Mouse (Mus musculus) retina, adult 2 months (tissue): ENCODE measurements around the gene Mtmr4.

Experiments
- DNase-seq: peaks from one replicate; pipeline ENCODE4 v3.0.0-alpha.2; 2012; ENCODE audit warnings: low read depth, low spot score

Gene Mtmr4

DNA sequence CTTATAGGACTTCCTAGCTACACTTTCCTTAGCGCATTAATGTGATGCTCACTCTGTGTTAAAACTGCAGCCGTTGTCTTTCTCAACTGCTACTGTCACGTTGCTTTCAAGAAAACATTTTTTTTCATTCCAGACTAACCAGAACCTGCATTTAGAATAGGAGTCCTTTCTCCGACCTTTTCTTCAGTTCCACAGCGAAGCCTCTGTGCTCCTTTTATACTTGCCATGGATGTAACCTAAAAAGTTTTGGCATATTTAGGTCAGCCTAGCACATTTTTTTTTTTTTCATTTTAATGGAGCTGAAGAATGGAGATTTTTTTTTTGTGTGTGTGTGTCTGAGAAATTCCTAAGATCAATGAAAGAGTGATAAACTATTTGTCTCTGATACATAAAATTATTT, 23.6 kb downstream of the Mtmr4 start:
- DNase-seq = no peak

DNA sequence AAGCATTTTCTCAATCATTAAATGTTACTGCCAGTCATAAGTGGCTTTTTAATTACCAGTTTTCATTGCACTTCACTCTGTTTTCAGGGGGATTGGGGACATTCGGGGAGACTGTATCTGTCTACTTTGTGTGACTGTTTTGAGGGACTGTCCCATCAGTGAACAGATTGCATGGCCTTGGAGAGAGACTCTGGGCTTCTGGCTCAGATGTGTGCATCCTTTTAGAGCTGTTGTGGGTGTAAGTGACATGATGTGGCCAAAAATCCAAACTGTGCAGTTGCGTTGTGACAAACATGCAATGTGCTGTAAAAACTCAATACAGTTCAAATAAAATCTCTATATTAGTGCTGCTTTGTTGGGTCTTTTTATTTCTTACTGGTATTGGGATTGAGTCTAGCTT, 24.0 kb downstream of the Mtmr4 start:
- no peak for DNase-seq

DNA sequence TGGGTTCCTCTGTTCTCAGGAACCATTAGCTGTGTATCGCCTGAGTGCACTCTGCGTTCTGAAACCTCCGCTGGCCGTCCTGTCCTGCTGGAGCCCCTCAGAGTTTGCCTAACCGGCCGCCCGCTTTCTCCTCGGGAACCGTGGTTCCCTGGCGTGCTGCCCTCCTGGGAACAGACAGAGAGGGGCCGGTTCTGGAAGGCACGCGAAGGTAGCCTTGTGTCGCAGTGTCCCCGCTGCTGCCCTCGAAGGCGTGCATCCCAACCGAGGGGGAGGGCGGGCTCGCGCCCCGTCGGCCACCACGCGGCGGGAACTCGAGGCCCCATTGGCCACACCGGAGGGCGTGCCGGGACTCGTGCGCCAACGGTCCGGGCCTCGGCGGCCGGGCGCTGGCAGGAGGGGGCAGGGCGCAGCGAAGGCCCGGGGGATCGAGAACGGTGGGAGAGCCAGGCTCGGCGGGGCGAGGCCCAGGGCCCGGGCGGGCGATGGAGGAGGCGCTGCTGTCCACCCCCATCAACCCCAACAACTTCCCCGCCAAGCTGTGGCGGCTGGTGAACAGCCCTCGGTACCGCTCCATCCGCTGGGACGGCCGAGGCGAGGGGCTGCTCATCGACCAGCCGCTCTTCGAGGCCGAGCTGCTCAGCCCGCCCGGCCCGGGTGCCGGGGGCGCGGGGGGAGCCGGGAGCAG, 25.0 kb downstream of the Mtmr4 start, which contains the start of gene Hsf5:
Gene Hsf5, plus strand, starts transcription at position 375 of the 685 bp plus-strand sequence.
- DNase-seq = no peak

DNA sequence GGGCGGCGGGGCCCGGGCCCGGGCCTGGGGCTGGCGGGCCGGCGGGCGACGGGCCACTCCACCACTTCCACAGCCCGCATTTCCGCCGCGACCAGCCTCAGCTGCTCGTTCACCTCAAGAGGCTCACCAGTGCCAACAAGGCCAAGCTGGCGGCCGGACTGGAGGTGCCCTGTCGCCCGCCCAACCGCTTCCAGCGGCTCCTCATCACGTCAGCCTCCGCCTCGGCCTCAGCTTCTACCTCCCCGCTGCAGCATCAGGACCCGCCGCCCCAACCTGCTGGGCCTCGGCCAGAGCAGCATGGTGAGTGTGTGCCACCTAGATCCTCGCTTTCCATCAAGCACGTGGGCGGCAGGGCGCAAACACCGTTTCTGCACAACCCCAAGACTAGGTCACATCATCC, 25.6 kb downstream of the Mtmr4 start:
- DNase-seq = no peak

DNA sequence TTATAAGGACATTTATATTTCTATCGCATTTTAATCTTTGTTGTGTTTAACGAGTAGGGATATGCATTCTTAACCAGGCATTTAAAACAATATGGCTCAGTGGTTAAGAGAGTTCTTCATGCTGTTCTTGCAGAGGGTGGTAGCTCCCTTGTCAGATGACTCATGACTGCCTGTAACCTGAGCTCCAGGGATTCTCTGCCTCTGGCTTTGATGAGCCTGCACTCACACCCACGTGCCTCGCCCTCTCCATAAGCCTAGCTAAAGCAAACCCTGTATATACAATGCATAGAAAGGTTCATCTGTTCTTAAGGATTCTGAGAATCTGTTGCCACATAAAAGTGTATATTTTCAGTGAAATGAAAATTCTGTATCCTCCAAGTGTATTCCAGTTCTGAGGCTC, 31.2 kb downstream of the Mtmr4 start:
- DNase-seq = no peak

DNA sequence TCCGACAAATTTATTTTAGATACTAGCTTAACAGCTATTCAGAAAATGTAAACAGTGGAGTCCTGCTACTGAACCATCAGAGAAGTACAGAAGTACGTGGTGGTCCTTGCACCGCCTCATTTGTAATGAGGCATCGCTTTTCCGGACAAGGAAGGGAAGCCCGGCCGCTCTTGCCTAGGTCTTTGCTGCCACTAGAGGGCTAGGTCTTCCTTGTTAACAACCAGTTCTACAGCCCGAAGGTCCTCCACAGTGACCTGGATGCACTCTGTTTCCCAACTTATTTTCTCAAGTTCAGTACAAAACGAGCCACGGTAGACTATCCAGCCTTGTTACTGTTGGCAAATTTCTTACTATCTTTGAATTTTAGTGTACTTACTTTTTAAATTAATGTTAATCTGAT, 37.9 kb downstream of the Mtmr4 start:
- no peak for DNase-seq

DNA sequence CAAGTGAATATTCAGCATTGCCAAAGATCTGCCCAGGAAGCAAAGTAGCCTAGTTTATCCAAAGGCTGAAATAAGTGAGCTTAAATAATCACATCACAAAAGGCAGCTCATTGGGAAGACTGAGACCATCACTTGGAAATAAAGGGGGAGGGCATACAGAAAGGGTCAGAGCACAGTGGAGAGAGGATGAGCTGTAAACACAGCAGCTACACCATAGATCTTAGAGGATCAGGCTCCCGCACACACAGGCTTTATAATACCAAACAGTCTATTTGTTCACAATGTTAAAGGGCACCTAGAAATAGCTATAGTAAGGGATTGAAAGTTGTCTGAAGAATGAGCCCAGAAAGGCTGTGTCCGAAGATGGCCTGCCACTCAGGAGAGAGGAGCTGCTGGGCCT, 46.8 kb downstream of the Mtmr4 start:
- DNase-seq = no peak

DNA sequence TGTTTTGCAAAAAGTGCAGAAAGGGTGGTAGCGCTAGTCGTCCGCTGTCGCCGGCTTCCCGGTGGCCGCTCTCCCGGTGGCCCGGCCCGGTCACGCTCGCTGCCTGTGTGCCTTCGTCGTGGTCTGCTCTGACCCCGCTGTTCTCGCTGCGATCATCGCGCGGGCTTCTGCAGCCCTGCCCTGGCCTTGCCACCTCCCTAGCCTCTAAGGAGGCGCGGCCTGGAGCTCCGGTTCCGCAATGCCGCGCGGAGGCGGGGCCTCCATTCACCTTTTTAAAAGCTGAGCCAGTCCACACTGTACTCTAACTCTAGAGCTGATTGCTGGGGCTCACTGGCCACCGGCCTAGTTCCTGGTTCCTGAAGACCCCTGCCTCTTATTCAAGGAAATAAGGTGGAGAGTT, 47.2 kb downstream of the Mtmr4 start:
- peak; percentile 16 for DNase-seq

DNA sequence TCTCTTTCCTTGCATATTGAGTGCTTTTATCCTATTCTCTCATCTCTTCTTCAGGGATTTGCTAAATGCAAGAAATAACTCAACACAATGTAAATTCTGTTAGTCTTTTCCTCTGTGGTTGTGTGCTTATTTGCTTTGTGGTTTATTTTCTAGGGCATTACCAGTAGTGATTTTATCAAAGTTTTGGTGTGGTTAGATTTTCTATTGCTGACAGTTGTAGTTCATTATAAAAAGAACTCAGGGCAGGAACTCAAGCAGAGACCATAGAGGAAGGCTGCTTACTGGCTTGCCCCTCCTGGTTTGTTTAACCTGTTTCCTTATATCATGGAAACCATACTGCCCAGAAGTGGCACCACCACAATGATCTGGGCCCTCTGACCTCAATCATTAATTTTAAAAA, 50.9 kb downstream of the Mtmr4 start:
- no peak for DNase-seq

DNA sequence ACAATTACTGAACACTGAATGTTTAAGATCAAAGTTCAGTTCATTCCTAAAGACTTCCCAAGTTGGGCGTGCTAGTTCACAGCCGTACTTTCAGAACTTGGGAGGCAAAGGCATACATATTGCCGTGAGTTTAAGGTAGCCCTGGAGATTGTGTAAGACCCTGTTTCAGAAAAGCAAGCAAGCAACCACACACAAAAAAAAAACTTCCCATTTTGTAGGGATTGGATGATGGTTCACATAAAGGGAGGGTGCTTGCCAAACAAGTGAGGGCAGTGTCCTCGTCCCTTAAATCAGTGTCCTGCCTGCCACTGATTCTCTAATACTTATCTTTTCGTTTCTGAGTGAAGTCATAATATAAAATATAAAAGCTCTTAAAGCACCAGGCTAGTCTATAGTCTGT, 62.7 kb downstream of the Mtmr4 start:
- DNase-seq = no peak

DNA sequence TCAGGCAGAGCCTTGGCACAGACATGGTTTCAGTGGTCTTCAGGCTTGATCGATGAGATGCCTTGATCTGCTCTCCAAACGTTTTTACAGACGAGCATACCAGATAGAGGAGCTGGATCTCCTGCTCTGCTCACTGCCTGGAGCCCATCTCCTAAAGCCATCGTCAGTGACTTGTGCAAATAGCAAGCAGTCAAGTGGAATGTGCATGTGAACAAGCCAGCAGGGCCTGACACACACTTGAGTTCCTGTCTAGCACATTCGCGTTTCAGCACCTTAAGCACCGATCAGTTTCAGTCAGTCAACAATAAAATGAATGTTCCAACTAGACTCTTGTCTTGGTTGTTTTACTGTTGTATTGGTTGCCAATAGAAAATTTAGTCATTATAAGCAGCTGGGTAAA, 67.3 kb downstream of the Mtmr4 start:
- no peak for DNase-seq

DNA sequence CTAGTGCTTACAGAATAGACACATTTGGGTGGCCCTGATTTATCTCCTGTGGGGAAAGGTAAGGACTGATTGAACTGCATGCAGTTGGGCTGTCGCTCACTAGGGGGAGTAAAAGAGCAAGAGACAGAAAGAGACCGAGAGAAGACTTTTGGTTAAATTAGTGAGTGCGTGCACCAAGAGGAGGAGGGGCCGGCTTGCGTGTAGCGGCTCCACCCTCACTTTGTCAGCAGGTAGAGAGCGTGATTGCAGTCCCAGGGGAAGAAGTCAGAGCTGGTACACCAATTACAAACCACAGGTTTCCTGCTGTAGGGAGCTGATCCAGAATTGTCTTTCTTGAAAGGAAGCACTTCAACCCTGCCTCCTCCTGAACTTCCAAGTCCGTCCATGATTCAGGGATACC, 70.4 kb downstream of the Mtmr4 start, which contains the start of gene Rnf43:
Gene Rnf43, plus strand, starts transcription at position 316 of the 400 bp plus-strand sequence.
- peak; percentile 62 for DNase-seq

DNA sequence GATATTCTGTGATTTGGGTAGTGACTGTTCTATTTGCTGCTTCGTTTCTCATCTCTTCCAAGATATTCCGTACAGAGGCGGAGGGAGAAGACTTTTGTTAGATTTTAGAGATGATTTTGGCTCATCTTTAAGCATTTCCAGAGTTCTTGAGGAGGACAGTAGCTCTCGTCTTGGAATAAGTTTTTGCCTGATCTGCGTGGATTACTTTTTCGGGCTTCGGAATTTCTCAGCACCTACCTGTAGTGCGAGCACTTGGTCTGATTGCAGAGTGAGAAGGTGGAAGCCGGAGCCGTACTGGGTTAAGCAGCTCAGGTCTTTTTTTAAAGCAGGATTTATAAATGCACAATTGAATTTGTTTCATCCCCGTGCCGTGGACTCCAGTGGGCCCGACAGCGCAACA, 70.9 kb downstream of the Mtmr4 start:
- DNase-seq = no peak

DNA sequence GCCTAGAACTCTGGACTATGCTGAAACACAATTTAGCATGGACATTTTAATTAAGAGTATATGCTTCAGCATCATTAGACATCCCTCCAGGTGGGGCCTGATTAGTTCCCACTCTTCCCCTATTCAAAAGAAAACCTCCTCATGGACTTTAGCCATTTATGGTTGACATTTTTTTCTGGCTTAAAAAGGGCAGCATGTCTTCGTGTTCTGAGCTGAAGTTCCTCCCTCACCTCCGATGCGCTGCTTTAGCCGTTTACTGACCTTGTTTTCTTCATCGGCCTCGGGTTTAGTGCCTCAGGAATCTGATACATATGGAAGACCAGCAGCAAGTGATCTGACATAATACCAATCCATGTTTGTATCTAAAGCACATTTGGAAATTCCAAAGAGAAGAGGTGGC, 72.0 kb downstream of the Mtmr4 start:
- no peak for DNase-seq

DNA sequence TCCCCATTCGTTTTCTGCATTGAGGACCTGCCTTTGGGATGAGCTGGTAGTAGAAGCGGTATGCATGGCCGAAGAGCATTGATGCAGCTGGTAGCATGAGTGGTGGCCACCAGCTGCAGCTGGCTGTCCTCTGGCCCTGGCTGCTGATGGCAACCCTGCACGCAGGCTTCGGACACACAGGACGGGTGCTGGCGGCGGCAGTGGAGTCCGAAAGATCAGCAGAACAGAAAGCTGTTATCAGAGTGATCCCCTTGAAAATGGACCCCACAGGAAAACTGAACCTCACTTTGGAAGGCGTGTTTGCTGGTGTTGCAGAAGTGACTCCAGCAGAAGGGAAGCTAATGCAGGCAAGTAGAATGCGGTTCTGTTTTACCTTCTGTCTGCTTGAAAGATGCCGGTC, 72.6 kb downstream of the Mtmr4 start:
- no peak for DNase-seq

DNA sequence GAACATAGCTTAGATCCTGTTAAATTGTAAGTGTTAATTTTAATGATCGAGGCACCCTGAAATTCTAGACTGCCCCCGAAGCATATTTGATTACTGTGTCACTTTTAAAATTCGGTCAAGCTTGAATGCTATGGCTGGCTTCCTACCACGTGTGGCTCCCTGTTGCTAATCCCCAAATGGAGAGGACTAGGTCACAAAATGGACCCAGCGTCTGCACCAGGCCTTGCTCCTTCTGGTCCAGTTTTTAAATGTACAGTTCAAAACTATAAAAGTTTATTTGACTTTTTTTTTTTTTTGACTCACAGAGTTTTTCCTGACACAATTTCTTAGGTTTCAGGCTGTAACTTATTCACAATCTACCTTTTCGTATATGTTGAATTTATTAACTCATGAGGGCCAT, 73.3 kb downstream of the Mtmr4 start:
- DNase-seq = no peak

DNA sequence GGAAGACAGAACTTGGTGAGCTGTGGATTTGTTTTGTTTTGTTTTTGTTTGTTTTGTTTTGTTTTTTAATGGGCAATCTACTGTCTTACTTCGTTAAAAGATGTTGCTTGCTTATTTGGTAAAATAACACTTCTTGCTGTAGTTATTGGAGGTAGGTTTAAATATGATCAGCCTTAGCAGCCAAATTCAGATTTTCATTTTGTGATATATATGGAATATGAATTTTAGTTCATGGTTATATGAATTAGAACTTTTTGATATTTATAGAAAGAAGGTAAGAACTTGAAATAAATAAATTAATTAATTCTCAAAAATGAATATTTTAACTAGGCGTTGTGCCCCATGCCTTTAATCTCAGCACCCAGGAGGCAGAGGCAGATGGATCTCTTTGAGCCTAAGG, 73.7 kb downstream of the Mtmr4 start:
- DNase-seq = no peak
